Mouse (Mus musculus) hindbrain, embryonic 12.5 days (tissue): ENCODE data around the gene Bcar3. TPM values are rescaled to one million over a fixed set of nuclear protein-coding genes. Genes with fewer than 3 reads are reported as not detected.

Experiments
- ATAC-seq: fragments of 200-750 bp; cut with Nextera tagmentation; 2 replicates; pipeline ENCODE4 v1.8.0; 2017; ENCODE audit warnings: moderate TSS enrichment; ENCODE audit not compliant: low FRiP score
- H3K27ac ChIP-seq: fragments of 300-500 bp; sonication (generic); 2 replicates; pipeline ENCODE4 v1.5.1; 2016; ENCODE audit warnings: mild to moderate bottlenecking
- H3K27me3 ChIP-seq: fragments of 300-500 bp; sonication (generic); 2 replicates; pipeline ENCODE4 v1.6.1; 2016; ENCODE audit warnings: mild to moderate bottlenecking
- H3K36me3 ChIP-seq: fragments of 300-500 bp; sonication (generic); 2 replicates; pipeline ENCODE4 v1.6.1; 2016; ENCODE audit warnings: mild to moderate bottlenecking
- H3K4me1 ChIP-seq: fragments of 300-500 bp; sonication (generic); 2 replicates; pipeline ENCODE4 v1.6.1; 2016
- H3K4me2 ChIP-seq: fragments of 300-500 bp; sonication (generic); replicated peaks from 2 replicates; pipeline ENCODE4 v1.6.1; 2016; ENCODE audit warnings: mild to moderate bottlenecking
- H3K4me3 ChIP-seq: fragments of 300-500 bp; sonication (generic); 2 replicates; pipeline ENCODE4 v1.5.1; 2016; ENCODE audit warnings: mild to moderate bottlenecking
- H3K9ac ChIP-seq: fragments of 300-500 bp; sonication (generic); 2 replicates; pipeline ENCODE4 v1.6.1; 2016; ENCODE audit warnings: mild to moderate bottlenecking, moderate library complexity
- H3K9me3 ChIP-seq: fragments of 300-500 bp; sonication (generic); replicated peaks from 2 replicates; pipeline ENCODE4 v1.6.1; 2016; ENCODE audit warnings: mild to moderate bottlenecking
- WGBS: fragments of 180-500 bp; shearing (Covaris S2); methylation state at CpG from one replicate; pipeline ENCODE4 v1.1.7; 2016; 5-methylcytosine and 5-hydroxymethylcytosine counted together
- polyA plus RNA-seq: library from polyadenylated mRNA; unstranded; fragments of >200 nt; fragmentation: Nextera tagmentation; extraction: Ambion mirVana; gene quantifications from 2 replicates; pipeline ENCODE4 v1.2.1, GENCODE M21; 2016

Gene Bcar3
- polyA plus RNA-seq, 1 experiment from 2014 or later = 8.1 TPM

DNA sequence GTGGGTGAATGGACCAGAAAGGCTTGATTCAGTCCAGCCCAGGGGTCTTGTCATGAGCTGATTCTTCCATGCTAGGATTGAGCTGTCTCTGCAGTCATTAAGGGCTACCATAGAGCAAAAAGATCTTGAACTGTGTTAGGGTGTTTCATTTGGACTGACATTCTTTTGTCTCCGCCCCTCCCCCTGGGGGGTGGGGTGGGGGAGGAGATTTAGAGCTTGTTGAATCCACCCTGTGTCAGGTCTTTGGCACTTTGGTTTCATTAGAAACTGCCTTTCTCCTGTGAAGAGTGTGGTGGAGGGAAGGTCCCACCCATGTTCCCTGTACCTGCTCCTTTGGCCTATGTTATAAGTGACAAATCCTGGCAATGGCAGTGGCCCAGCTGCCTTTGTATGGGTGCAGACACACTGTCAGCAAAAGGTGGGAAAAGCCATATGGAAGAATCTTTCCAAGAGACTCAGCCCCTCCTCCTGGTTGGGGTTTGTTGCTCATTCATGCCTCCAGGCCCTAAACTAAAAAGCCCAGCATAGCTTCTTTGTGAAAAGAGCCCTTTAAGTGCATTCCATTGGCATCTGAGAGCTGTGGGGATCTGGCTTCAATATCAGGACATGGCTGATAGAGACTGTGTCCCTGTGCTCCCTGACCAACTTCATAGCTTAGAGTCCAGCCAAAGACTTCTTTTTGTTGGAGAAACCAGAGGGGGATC is 194.3 kb downstream of the Bcar3 start:
- Histone ChIP-seq H3K36me3 (no peaks in the 10 kb centered on the region), H3K9ac (no peak overlapping the region), H3K9me3 (no peaks in the 10 kb centered on the region), H3K4me2 (no peak overlapping the region), H3K4me3 (no peak overlapping the region), H3K4me1 (peaks cover 21% of the 10 kb centered on the region), H3K27ac (no peak overlapping the region), H3K27me3 (no peaks in the 10 kb centered on the region)
- ATAC-seq = no peak
- 59% methylated on average over 1 of the region's 1 CpGs for WGBS

GRCm38 (mm10) chr3:122490574-122490973 is 196.6 kb downstream of the Bcar3 start:
- no peak overlapping the region for H3K27ac ChIP-seq
- 84% methylated on average over 6 of the region's 6 CpGs for WGBS
- H3K27me3 ChIP-seq = no peaks in the 10 kb centered on the region
- H3K4me3 ChIP-seq = no peak overlapping the region
- no peak overlapping the region for H3K4me2 ChIP-seq
- no peak overlapping the region for H3K9ac ChIP-seq
- no peaks in the 10 kb centered on the region for H3K36me3 ChIP-seq
- no peak for ATAC-seq
- H3K9me3 ChIP-seq = no peaks in the 10 kb centered on the region
- H3K4me1 ChIP-seq = peaks cover 17% of the 10 kb centered on the region

- H3K4me2 ChIP-seq = no peak overlapping the region
- H3K9ac ChIP-seq = no peak overlapping the region
- H3K27ac ChIP-seq = no peak overlapping the region
- H3K36me3 ChIP-seq = no peaks in the 10 kb centered on the region
- H3K27me3 ChIP-seq = no peaks in the 10 kb centered on the region
- ATAC-seq = no peak
- H3K4me3 ChIP-seq = no peak overlapping the region
- 86% methylated on average over 3 of the region's 3 CpGs for WGBS
- no peaks in the 10 kb centered on the region for H3K9me3 ChIP-seq
- peaks cover 17% of the 10 kb centered on the region for H3K4me1 ChIP-seq
Observed at GRCm38 (mm10) chr3:122492006-122492405, 198.1 kb downstream of the Bcar3 start.

DNA sequence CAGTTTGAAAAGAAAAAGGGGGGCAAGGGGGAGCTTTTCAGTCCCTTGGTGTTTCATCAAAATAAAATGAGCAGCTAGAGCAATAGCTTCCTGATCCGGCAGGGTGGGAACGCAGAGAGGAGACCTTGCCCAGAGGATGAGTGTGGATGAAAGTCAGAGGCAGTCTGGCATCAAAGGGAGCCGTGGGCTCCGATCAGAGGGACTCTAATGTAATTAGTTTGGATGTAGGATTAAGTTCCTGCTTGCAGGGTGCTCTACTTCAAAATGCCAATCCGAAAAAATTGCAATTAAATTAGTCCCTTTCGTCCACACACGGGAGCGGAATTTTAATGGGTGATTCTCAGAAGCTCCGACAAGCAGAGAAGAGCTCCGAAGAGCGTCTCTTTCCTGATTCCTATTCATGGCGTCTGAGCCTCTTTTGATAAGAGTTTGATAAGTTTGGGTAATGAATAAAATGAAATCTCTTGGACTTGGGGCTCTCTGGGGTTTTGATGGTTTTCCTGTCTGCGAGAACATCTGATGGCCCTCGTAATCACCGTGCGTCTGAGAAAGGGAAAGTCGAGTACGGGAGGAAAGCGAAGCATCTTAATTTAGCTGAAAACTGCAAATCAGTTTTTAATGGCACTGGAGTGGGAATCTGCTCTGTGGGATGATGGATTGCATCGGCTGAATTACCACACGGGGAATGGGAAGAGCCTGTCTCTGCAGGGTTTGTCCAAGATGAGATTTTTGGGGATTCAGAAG is 199.1 kb downstream of the Bcar3 start:
- Histone ChIP-seq H3K4me3 (no peak overlapping the region), H3K36me3 (no peaks in the 10 kb centered on the region), H3K9ac (no peak overlapping the region), H3K27me3 (no peaks in the 10 kb centered on the region), H3K27ac (no peak overlapping the region), H3K4me2 (no peak overlapping the region), H3K4me1 (peaks cover 13% of the 10 kb centered on the region), H3K9me3 (no peaks in the 10 kb centered on the region)
- ATAC-seq = no peak
- WGBS = 77% methylated on average over 21 of the region's 21 CpGs

GRCm38 (mm10) chr3:122494764-122495163 is 200.8 kb downstream of the Bcar3 start:
- WGBS = 92% methylated on average over 6 of the region's 6 CpGs
- ATAC-seq = no peak

GRCm38 (mm10) chr3:122497871-122498270 is 203.9 kb downstream of the Bcar3 start:
- H3K27me3 ChIP-seq = no peaks in the 10 kb centered on the region
- no peak overlapping the region for H3K4me3 ChIP-seq
- WGBS = 84% methylated on average over 6 of the region's 6 CpGs
- ATAC-seq = no peak
- H3K4me2 ChIP-seq = no peak overlapping the region
- H3K4me1 ChIP-seq = peaks cover 10% of the 10 kb centered on the region
- H3K27ac ChIP-seq = no peak overlapping the region
- H3K36me3 ChIP-seq = no peaks in the 10 kb centered on the region
- H3K9ac ChIP-seq = no peak overlapping the region
- H3K9me3 ChIP-seq = no peaks in the 10 kb centered on the region

More at GRCm38 (mm10) chr3:122494764-122495163, 200.8 kb downstream of the Bcar3 start:
- Histone ChIP-seq H3K4me2 (no peak overlapping the region), H3K9me3 (no peaks in the 10 kb centered on the region), H3K9ac (no peak overlapping the region), H3K27ac (no peak overlapping the region), H3K27me3 (no peaks in the 10 kb centered on the region), H3K36me3 (no peaks in the 10 kb centered on the region), H3K4me3 (no peak overlapping the region), H3K4me1 (0 out of 2 replicates have a peak, but pooled peaks cover 7% of the 10 kb centered on the region)

GRCm38 (mm10) chr3:122498528-122498927 is 204.6 kb downstream of the Bcar3 start:
- no peak overlapping the region for H3K9ac ChIP-seq
- no peaks in the 10 kb centered on the region for H3K36me3 ChIP-seq
- WGBS = 88% methylated on average over 7 of the region's 7 CpGs
- no peaks in the 10 kb centered on the region for H3K27me3 ChIP-seq
- no peaks in the 10 kb centered on the region for H3K9me3 ChIP-seq
- peaks cover 8% of the 10 kb centered on the region for H3K4me1 ChIP-seq
- H3K27ac ChIP-seq = no peak overlapping the region
- ATAC-seq = no peak
- H3K4me2 ChIP-seq = no peak overlapping the region
- H3K4me3 ChIP-seq = no peak overlapping the region

- Histone ChIP-seq H3K9ac (no peak overlapping the region), H3K9me3 (no peaks in the 10 kb centered on the region), H3K4me1 (peaks cover 5% of the 10 kb centered on the region), H3K36me3 (no peaks in the 10 kb centered on the region), H3K4me3 (no peak overlapping the region), H3K4me2 (no peak overlapping the region), H3K27ac (no peak overlapping the region), H3K27me3 (no peaks in the 10 kb centered on the region)
- no peak for ATAC-seq
- 70% methylated on average over 6 of the region's 6 CpGs for WGBS
Observed at GRCm38 (mm10) chr3:122499647-122500046, 205.7 kb downstream of the Bcar3 start.

DNA sequence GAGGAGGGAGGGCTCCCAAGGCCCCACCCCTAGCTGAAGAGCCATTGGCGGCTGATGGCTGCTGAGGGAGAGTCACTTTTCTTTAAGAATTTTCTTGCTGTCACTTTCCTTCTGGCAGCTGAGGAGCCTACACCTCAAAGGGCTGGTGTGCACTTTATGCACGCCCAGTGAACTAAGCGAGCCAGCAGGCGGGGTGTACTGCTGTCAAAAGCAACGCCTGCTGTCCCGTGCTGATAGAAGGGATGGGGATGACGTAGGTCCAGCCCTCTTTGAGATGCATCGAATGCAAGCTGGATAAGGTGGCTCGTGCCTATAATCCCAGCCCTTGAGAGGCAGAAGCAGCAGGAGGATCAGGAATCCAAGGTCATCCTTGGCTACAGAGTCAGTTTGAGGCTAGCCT is 207.0 kb downstream of the Bcar3 start:
- peaks cover 5% of the 10 kb centered on the region for H3K4me1 ChIP-seq
- H3K4me2 ChIP-seq = no peak overlapping the region
- H3K36me3 ChIP-seq = no peaks in the 10 kb centered on the region
- H3K27ac ChIP-seq = no peak overlapping the region
- 87% methylated on average over 9 of the region's 9 CpGs for WGBS
- no peaks in the 10 kb centered on the region for H3K27me3 ChIP-seq
- no peak overlapping the region for H3K9ac ChIP-seq
- H3K4me3 ChIP-seq = no peak overlapping the region
- no peak for ATAC-seq
- H3K9me3 ChIP-seq = no peaks in the 10 kb centered on the region

- peaks cover 8% of the 10 kb centered on the region for H3K4me1 ChIP-seq
- H3K36me3 ChIP-seq = no peaks in the 10 kb centered on the region
- no peaks in the 10 kb centered on the region for H3K9me3 ChIP-seq
- no peak for ATAC-seq
- no peak overlapping the region for H3K4me3 ChIP-seq
- H3K27ac ChIP-seq = no peak overlapping the region
- no peak overlapping the region for H3K9ac ChIP-seq
- WGBS = 82% methylated on average over 10 of the region's 10 CpGs
- H3K27me3 ChIP-seq = no peaks in the 10 kb centered on the region
- no peak overlapping the region for H3K4me2 ChIP-seq
Observed at GRCm38 (mm10) chr3:122506343-122506916, 212.5 kb downstream of the Bcar3 start.

DNA sequence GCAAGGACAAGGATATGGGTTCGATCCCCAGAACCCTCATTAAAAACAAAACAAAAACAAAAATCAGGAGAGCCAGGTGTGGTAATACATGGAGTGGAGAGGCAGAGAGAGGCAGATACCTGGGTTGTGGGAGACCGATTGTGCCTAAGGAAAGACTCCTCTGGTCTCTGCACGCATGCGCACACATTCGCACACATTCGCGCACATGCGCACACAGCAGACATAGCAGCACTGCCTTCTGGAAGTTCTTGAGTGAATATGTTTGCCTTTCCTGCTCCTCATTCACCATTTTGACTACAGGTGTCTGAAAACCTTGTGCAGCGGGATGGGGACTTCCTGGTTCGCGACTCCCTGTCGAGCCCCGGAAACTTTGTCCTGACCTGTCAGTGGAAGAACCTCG is 213.9 kb downstream of the Bcar3 start:
- no peak for ATAC-seq
- H3K9ac ChIP-seq = no peak overlapping the region
- no peak overlapping the region for H3K4me2 ChIP-seq
- no peaks in the 10 kb centered on the region for H3K9me3 ChIP-seq
- 93% methylated on average over 14 of the region's 14 CpGs for WGBS
- no peaks in the 10 kb centered on the region for H3K27me3 ChIP-seq
- no peak overlapping the region for H3K4me3 ChIP-seq
- H3K4me1 ChIP-seq = 0 out of 2 replicates have a peak, but pooled peaks cover 2% of the 10 kb centered on the region
- H3K27ac ChIP-seq = no peak overlapping the region
- H3K36me3 ChIP-seq = no peaks in the 10 kb centered on the region

DNA sequence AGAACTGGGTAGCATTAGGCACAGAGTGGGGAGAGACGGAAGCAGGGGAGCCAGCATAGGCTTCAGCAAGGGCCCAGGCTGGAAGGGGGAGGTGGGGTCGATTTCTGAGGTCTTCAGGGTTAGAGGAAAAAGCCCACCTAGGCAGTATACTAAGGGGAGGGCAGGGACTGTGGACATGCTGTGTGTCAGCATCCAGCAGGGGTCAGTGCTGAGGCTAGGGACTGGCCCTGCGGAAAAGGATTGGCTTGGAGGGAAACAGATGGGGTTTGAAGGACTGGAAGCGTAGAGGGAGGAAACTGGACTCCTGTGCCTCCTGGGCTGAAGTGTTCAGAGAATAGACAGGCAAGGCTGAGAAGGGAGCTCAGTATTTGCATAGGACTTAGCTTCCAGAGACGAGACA is 215.1 kb downstream of the Bcar3 start:
- Histone ChIP-seq H3K4me3 (no peak overlapping the region), H3K36me3 (no peaks in the 10 kb centered on the region), H3K9ac (no peak overlapping the region), H3K9me3 (no peaks in the 10 kb centered on the region), H3K27me3 (no peaks in the 10 kb centered on the region), H3K4me1 (0 out of 2 replicates have a peak, but pooled peaks cover 2% of the 10 kb centered on the region), H3K27ac (no peak overlapping the region), H3K4me2 (no peak overlapping the region)
- peak; percentile 72; the same call in 1 of the 2 replicates for ATAC-seq
- 35% methylated on average over 5 of the region's 5 CpGs for whole genome bisulfite sequencing
